Mouse (Mus musculus) heart, embryonic 11.5 days (tissue): Measurements from ENCODE around the gene Mn1. TPM values are rescaled to one million over a fixed set of nuclear protein-coding genes. Genes with fewer than 3 reads are reported as not detected.

Source experiments
- ATAC-seq: fragments of 200-750 bp; cut with Nextera tagmentation; replicated peaks from 2 replicates; pipeline ENCODE4 v1.8.0; 2017; ENCODE audit warnings: moderate library complexity; ENCODE audit not compliant: insufficient number of reproducible peaks, low FRiP score, low TSS enrichment
- H3K27ac ChIP-seq: fragments of 300-500 bp; sonication (generic); 2 replicates; pipeline ENCODE4 v1.5.1; 2014; ENCODE audit warnings: mild to moderate bottlenecking, low read depth, low read length
- H3K27me3 ChIP-seq: fragments of 300-500 bp; sonication (generic); 2 replicates; pipeline ENCODE4 v1.6.1; 2014; ENCODE audit warnings: mild to moderate bottlenecking, low read length, mixed read lengths; ENCODE audit not compliant: control insufficient read depth, insufficient read depth
- H3K36me3 ChIP-seq: fragments of 300-500 bp; sonication (generic); 2 replicates; pipeline ENCODE4 v1.6.1; 2014; ENCODE audit warnings: mild to moderate bottlenecking, low read length, moderate library complexity, mixed read lengths; ENCODE audit not compliant: control insufficient read depth, insufficient read depth
- H3K4me1 ChIP-seq: fragments of 300-500 bp; sonication (generic); 2 replicates; pipeline ENCODE4 v1.6.1; 2014; ENCODE audit warnings: low read length; ENCODE audit not compliant: control insufficient read depth, insufficient read depth
- H3K4me2 ChIP-seq: fragments of 300-500 bp; sonication (generic); 2 replicates; pipeline ENCODE4 v1.6.1; 2014; ENCODE audit warnings: mild to moderate bottlenecking, moderate library complexity
- H3K4me3 ChIP-seq: fragments of 300-500 bp; sonication (generic); 2 replicates; pipeline ENCODE4 v1.5.1; 2014; ENCODE audit warnings: low read depth, low read length
- H3K9ac ChIP-seq: fragments of 300-500 bp; sonication (generic); 2 replicates; pipeline ENCODE4 v1.6.1; 2014; ENCODE audit warnings: mild to moderate bottlenecking, low read depth, low read length, moderate library complexity
- H3K9me3 ChIP-seq: fragments of 300-500 bp; sonication (generic); replicated peaks from 2 replicates; pipeline ENCODE4 v1.6.1; 2016; ENCODE audit warnings: low read length; ENCODE audit not compliant: control insufficient read depth
- WGBS: fragments of 180-500 bp; shearing (Covaris S2); extraction: QIAGEN DNeasy Blood & Tissue Kit; methylation state at CpG from one replicate; pipeline ENCODE4 v1.1.7; 2014; ENCODE audit not compliant: insufficient replicate concordance; 5-methylcytosine and 5-hydroxymethylcytosine counted together
- polyA plus RNA-seq: library from polyadenylated mRNA; unstranded; fragments of >200 nt; fragmentation: Nextera tagmentation; extraction: Ambion mirVana; gene quantifications from 2 replicates; pipeline ENCODE4 v1.2.1, GENCODE M21; 2014

Mn1 gene
- polyA plus RNA-seq, 1 experiment from 2014 or later = 6.6 TPM

DNA sequence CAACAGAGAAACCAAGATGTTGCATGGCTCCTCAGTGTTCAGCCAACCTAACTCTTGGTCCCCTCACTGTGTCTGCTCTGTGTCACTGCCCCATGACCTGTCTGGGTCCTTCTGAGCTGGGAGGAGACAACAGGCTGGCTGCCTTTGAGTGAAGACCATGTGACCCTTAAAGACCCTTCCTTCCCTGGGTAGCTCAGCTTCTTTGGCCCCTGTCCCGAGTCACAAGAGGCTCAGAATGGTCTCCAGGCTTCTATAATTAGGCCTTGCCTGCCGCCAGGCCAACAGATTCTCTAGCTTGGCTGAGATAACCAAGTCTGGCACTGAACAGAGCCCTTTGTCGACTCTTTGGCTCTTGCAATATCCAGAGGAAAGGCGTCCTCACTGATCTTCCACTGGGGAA, 73.4 kb downstream of the Mn1 start:
- ATAC-seq = 0 out of 2 replicates have a peak, but pooled peaks have one; percentile 22
- Histone ChIP-seq H3K4me2 (peak overlapping the region; percentile 39), H3K36me3 (no peaks in the 10 kb centered on the region), H3K27ac (peak overlapping the region; percentile 79), H3K4me3 (no peak overlapping the region), H3K27me3 (no peaks in the 10 kb centered on the region), H3K9me3 (no peaks in the 10 kb centered on the region), H3K4me1 (peaks cover 16% of the 10 kb centered on the region), H3K9ac (no peak overlapping the region)
- WGBS = 20% methylated on average over 4 of the region's 4 CpGs

DNA sequence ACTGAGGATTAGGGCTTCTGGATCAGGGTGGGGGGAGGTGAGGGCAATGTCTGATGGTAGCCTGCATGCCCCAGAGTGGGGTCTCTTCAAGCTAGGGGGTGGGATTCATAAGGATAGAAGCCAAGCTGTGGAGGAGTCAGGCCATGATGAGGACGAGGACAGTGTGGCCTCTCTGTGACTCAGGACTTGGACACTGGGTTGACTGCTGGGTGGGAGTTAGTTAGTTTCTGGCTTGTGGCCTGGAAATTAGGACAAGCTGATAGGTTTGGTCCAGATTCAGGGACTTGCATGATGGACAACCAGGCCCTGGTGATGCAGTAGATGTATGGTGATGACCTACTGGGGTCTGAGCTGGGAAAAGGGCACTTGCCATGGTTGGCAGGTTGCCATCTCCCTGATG, 74.3 kb downstream of the Mn1 start:
- Histone ChIP-seq H3K36me3 (no peaks in the 10 kb centered on the region), H3K27ac (peak overlapping the region; percentile 79; the same call in 1 of the 2 replicates), H3K4me1 (peaks cover 16% of the 10 kb centered on the region), H3K9ac (no peak overlapping the region), H3K4me2 (peak overlapping the region; percentile 39), H3K9me3 (no peaks in the 10 kb centered on the region), H3K27me3 (no peaks in the 10 kb centered on the region; the same call in 1 of the 2 replicates), H3K4me3 (no peak overlapping the region)
- 0 out of 2 replicates have a peak, but pooled peaks have one; percentile 23 for ATAC-seq
- WGBS = 84% methylated on average over 1 of the region's 1 CpGs

DNA sequence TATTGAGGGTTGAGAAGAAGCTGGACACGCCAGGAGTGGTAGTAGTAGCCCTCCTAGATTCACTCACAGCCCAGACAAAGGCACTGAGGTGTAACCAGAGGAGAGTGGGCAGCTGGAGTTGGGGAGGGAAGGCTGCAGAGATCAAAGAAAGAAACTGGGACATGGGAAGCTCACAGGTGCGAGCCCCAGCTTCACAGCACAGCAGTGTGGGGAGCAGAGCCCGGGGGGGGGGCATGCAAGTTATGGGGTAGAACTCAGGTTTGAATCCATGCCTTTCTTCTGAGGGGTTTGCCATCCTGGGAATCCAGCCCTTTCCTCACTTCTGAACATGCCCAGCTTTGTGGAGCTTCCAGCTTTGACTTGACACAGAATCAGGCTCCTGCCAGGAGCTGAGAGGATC, 82.9 kb downstream of the Mn1 start:
- H3K9ac ChIP-seq = no peak overlapping the region
- no peak overlapping the region for H3K27ac ChIP-seq
- 47% methylated on average over 3 of the region's 3 CpGs for WGBS
- ATAC-seq = no peak
- H3K27me3 ChIP-seq = peaks cover 2% of the 10 kb centered on the region
- H3K4me2 ChIP-seq = no peak overlapping the region
- H3K4me1 ChIP-seq = no peaks in the 10 kb centered on the region
- no peaks in the 10 kb centered on the region for H3K36me3 ChIP-seq
- no peak overlapping the region for H3K4me3 ChIP-seq
- H3K9me3 ChIP-seq = no peaks in the 10 kb centered on the region

DNA sequence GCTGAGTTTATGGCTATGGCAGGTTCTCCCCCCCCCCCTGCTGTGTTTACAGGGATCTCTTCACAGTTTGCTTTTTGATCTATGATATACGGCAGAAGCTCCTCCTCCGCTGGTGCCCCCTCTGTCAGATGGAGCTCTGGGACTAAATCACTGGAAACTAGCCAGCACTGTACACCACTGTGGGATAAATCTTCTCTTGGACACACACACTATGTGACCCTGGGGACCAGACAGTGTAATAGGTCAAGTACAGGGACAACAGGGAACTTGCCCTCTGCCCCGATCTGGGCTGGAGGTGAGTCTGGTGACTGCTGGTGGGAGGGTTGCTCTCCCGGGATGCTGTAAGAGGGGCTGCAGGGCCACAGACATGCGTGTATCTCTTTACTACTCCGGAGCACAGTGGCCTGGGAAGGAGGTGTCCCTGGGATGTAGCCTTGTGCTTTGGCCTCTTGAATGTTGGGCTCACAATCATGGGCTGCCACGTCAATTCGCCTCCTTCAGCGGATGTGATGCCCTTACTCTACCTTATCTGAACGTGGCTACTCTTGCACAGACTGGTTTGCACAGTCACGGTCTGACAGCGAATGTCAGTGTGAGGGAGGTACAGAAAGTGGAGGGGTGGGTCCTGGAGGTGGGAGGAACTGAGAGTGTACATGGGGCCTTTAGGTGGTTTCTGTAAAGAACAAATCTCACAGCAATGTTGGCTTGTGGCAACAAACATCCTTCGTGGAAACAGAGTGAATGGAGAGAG, 84.7 kb downstream of the Mn1 start:
- H3K9me3 ChIP-seq = no peaks in the 10 kb centered on the region
- no peaks in the 10 kb centered on the region for H3K36me3 ChIP-seq
- H3K4me2 ChIP-seq = no peak overlapping the region
- WGBS = 63% methylated on average over 13 of the region's 13 CpGs
- H3K4me1 ChIP-seq = peaks cover 11% of the 10 kb centered on the region
- no peak for ATAC-seq
- H3K27ac ChIP-seq = no peak overlapping the region
- no peak overlapping the region for H3K4me3 ChIP-seq
- H3K9ac ChIP-seq = no peak overlapping the region
- H3K27me3 ChIP-seq = peaks cover 2% of the 10 kb centered on the region; the same call in 1 of the 2 replicates

DNA sequence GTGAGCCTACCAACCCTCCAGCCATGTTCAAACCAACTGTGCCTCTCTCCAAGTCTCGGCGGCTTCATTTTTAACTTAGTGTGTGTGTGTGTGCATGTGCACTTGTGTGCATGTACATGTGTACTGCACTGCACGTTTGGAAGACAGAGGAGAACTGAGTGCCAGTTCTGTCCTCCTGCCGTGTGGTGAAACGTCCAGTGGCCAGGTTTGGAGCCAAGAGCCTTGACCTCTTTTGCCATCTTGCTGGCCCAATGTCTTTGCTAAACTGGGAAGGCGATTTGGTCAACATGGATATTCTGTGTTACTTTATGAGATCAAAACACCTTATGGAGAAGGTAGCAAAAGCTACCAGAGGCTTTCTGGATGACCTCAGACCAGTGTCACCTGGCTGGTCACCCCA, 88.1 kb downstream of the Mn1 start:
- no peak for ATAC-seq
- Histone ChIP-seq H3K9ac (no peak overlapping the region), H3K36me3 (no peaks in the 10 kb centered on the region), H3K27ac (no peak overlapping the region), H3K27me3 (no peaks in the 10 kb centered on the region), H3K9me3 (no peaks in the 10 kb centered on the region), H3K4me2 (no peak overlapping the region), H3K4me3 (no peak overlapping the region), H3K4me1 (peaks cover 38% of the 10 kb centered on the region)
- 90% methylated on average over 6 of the region's 6 CpGs for WGBS

DNA sequence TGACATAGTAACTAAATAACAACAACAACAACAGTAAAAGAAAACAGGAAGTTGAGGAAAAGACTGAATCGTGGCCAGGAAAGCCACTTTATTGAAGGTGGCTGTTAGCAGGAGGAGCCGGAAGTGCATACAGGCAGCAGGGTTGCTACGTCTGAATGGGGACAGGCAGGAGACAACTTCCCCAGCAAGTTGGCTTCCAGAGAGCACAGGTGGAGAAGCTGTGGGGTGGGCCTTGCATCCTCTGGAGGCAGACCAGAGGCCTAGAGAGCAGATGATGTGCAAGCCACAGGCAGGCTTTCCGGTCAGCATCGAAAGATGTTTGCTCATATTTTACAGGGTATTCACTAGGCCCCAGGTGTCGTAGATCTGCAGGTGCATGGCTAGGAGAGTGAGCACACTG, 88.7 kb downstream of the Mn1 start:
- Histone ChIP-seq H3K9ac (0 out of 2 replicates have a peak overlapping the region, but pooled peaks have one; percentile 29), H3K27ac (no peak overlapping the region), H3K4me1 (peaks cover 38% of the 10 kb centered on the region), H3K36me3 (no peaks in the 10 kb centered on the region), H3K9me3 (no peaks in the 10 kb centered on the region), H3K4me2 (no peak overlapping the region), H3K27me3 (no peaks in the 10 kb centered on the region), H3K4me3 (no peak overlapping the region)
- ATAC-seq = no peak
- WGBS = 79% methylated on average over 6 of the region's 6 CpGs

DNA sequence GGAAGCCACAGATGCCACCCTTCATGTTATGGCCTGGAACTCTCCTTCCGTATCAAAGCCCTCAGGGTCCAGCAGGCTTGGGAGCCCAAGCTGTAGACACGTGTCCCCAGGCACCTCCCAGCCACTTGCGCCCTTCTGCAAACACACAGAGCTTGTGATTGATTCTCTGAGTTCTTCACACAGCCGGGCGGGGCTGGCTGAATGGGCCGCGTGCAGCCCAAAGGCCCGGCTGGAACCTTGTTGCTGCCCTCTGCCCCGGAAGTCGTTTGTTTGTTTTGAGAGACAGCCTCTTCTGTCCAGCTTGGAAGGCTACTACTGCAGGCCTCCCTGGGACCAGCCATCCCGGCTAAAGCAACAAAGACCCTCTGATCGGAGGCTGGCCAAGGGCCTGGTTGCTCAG, 89.2 kb downstream of the Mn1 start:
- WGBS = 22% methylated on average over 12 of the region's 12 CpGs
- Histone ChIP-seq H3K4me2 (no peak overlapping the region), H3K9ac (no peak overlapping the region), H3K4me1 (peaks cover 38% of the 10 kb centered on the region), H3K27me3 (no peaks in the 10 kb centered on the region), H3K36me3 (no peaks in the 10 kb centered on the region), H3K27ac (peak overlapping the region; percentile 58), H3K4me3 (no peak overlapping the region), H3K9me3 (no peaks in the 10 kb centered on the region)
- ATAC-seq = no peak
